Mouse (Mus musculus): Measurements from ENCODE around the gene Inpp5b. TPM values are rescaled to one million over a fixed set of nuclear protein-coding genes. Genes with fewer than 3 reads are reported as not detected.

Gene Inpp5b
- polyA plus RNA-seq, 1 experiment, result 93.3 TPM

DNA sequence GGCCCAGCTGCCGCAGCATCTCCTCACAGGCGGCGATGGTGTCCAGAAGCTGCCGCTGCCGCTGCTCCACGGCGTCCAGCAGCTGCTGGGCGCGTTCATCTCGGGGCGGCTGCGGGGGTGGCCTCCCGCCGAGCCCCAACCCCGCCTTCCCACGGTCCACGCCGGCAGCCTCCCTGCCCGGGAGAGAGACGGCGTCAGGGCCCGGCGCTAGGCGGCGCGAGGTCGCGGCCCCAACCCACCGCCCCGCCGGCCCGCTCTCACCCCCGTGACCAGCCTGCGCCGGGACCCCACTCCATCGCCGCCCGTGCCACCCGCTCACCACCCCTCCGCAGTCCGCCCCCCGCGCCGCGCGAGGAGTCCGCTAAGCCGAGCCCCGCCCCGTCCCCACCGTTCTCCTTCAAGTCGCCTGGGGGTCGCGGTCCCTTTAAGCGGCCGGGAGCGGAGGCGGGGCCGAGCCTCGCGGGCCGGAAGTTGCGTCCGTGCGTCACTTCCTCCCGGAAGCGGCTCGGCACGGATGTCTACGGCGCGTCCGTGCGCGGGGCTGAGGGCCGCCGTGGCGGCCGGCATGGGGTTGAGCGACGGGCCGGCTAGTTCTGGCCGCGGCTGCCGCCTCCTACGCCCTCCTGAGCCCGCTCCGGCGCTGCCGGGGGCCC is 108.7 kb downstream of the Inpp5b start, which contains the start of gene Yrdc:
Gene Yrdc, plus strand, starts transcription at position 419 of the 653 bp plus-strand sequence.
- 1% methylated on average over 86 of the region's 90 CpGs for WGBS
- TF ChIP-seq POLR2A (IDR thresholded peaks at IDR 0.05; ENCODE audit: borderline replicate concordance, extremely low read depth, low read depth, low read length), result peak; percentile 46; the same call in 1 of the 2 replicates
- TF ChIP-seq CTCF (IDR thresholded peaks at IDR 0.05; ENCODE audit: insufficient read depth, low read length), result no peak
- peaks cover 13% of the 10 kb centered on the region for H3K4me1 ChIP-seq (ENCODE audit: control insufficient read depth, insufficient read depth, low read length)
- DNase-seq, result peak; percentile 95
- H3K4me3 ChIP-seq (replicated peaks; ENCODE audit: extremely low read depth, low read depth, low read length), result peak within 1 kb of the TSS; percentile 69

Other genes starting within 250 kb of the Inpp5b start
- gene 3100002H09Rik, start 131.0 kb upstream of the Inpp5b start, polyA plus RNA-seq (2012; rRNA removed), result not detected in 2 replicates
- 0.16 and 0.22 TPM in 2 replicates for gene Pou3f1, start 85.0 kb upstream of the Inpp5b start, polyA plus RNA-seq (2012; rRNA removed)
- gene Utp11, start 48.2 kb upstream of the Inpp5b start, polyA plus RNA-seq (2012; rRNA removed), result 4.4 and 7.2 TPM in 2 replicates
- 15.1 and 36.7 TPM in 2 replicates for gene Fhl3, start 41.1 kb upstream of the Inpp5b start, polyA plus RNA-seq (2012; rRNA removed)
- gene Sf3a3, start 27.1 kb upstream of the Inpp5b start, polyA plus RNA-seq (2012; rRNA removed), result 8.1 and 11.5 TPM in 2 replicates
- gene Mtf1, start 60.3 kb downstream of the Inpp5b start, polyA plus RNA-seq (2012; rRNA removed), result 6.5 and 8.0 TPM in 2 replicates
- 28.6 and 38.0 TPM in 2 replicates for gene Yrdc, start 108.8 kb downstream of the Inpp5b start, polyA plus RNA-seq (2012; rRNA removed)
- gene 1110065P20Rik, start 109.3 kb downstream of the Inpp5b start, polyA plus RNA-seq (2012; rRNA removed), result 37.8 and 43.6 TPM in 2 replicates
- gene Maneal, start 120.3 kb downstream of the Inpp5b start, polyA plus RNA-seq (2012; rRNA removed), result 0.29 and 0.32 TPM in 2 replicates
- gene Epha10, start 139.0 kb downstream of the Inpp5b start, polyA plus RNA-seq (2012; rRNA removed), result not detected in 2 replicates
- gene 9930104L06Rik, start 195.2 kb downstream of the Inpp5b start, polyA plus RNA-seq (2012; rRNA removed), result 12.3 and 13.7 TPM in 2 replicates
- gene Cdca8, start 197.5 kb downstream of the Inpp5b start, polyA plus RNA-seq (2012; rRNA removed), result 2.4 and 3.8 TPM in 2 replicates
- gene Rspo1, start 244.6 kb downstream of the Inpp5b start, polyA plus RNA-seq (2012; rRNA removed), result 17.3 and 21.4 TPM in 2 replicates

Measured in lung, adult 2 months (tissue).